Mouse (Mus musculus): ENCODE measurements at regions not wholly inside any gene's neighbourhood (a gene's known extent, or its start where the extent isn't known, plus 50 kb on each side); places are given as distances from the start of the nearest gene placed in this dataset.

DNA sequence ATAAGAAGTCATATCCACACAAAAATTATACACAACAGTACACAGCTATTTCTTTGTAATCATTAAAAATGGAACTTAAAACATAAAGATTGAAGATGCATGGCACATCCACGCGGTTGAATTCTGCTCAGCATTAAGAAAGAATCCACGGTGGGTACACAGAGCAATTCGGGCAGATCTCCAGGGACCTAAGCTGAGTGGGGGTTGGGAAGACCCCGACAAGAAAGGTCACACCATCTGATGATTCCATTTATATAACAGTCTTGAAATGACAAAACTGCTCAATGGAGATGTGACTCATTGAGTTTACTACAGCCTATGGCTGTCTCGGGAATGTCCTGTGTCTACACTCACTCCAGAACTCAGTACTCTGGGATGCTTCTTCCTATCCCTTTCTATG is 97.2 kb downstream of the Bms1 start:
- TF ChIP-seq POLR2A (IDR thresholded peaks at IDR 0.05; ENCODE audit: borderline replicate concordance, low read depth, low read length): no peak
- no peak for TF ChIP-seq CTCF (IDR thresholded peaks at IDR 0.05; ENCODE audit: low read depth, low read length)
